Mouse (Mus musculus) kidney, postnatal 36 days (tissue): ENCODE measurements at regions not wholly inside any gene's neighbourhood (a gene's known extent, or its start where the extent isn't known, plus 50 kb on each side); places are given as distances from the start of the nearest gene placed in this dataset.

Experiments
- DNase-seq, 2 experiments: peaks; one replicate each; pipeline ENCODE4 v3.0.0; 2021 to 2022; ENCODE audit warnings: mixed read lengths in 2 of 2

- no peak for DNase-seq
These were observed 261.8 kb upstream of the Setmar start for GRCm38 (mm10) chr6:107803056-107803455.
